Mouse (Mus musculus): ENCODE data around the gene Gp1bb. TPM values are rescaled to one million over a fixed set of nuclear protein-coding genes. Genes with fewer than 3 reads are reported as not detected.

Gene Gp1bb
- 0.93 and 1.6 TPM in 2 replicates for polyA plus RNA-seq (2015; fragmentation: Nextera tagmentation; extraction: Ambion mirVana)

- WGBS = 11% methylated on average over 17 of the region's 17 CpGs
- peak within 1 kb of the TSS; percentile 94 for H3K4me2 ChIP-seq
- peaks cover 17% of the 10 kb centered on the region; the same call in 1 of the 2 replicates for H3K36me3 ChIP-seq
- peaks cover 57% of the 10 kb centered on the region for H3K4me1 ChIP-seq
- H3K9ac ChIP-seq = 0 out of 2 replicates have a peak within 1 kb of the TSS, but pooled peaks have one; percentile 18
- ATAC-seq (replicated peaks; ENCODE audit: low FRiP score) = no peak
- H3K9me3 ChIP-seq (replicated peaks) = no peaks in the 10 kb centered on the region
- H3K27ac ChIP-seq = no peak within 1 kb of the TSS
- peak within 1 kb of the TSS; percentile 52 for H3K4me3 ChIP-seq (replicated peaks)
- H3K27me3 ChIP-seq = peaks cover 99% of the 10 kb centered on the region
Measured at GRCm38 (mm10) chr16:18622019-18622418, at the start of gene Gp1bb. Gene Gp1bb (minus strand): TSS chr16:18622403.

GRCm38 (mm10) chr16:18669914-18670313 lies 47.7 kb upstream of the Gp1bb start:
- H3K4me1 ChIP-seq = no peaks in the 10 kb centered on the region
- H3K9me3 ChIP-seq (replicated peaks) = no peaks in the 10 kb centered on the region
- peaks cover 3% of the 10 kb centered on the region; the same call in 1 of the 2 replicates for H3K27me3 ChIP-seq
- whole genome bisulfite sequencing = 69% methylated on average over 6 of the region's 6 CpGs
- H3K36me3 ChIP-seq = no peaks in the 10 kb centered on the region
- H3K27ac ChIP-seq = no peak overlapping the region
- H3K4me2 ChIP-seq = no peak overlapping the region
- no peak overlapping the region for H3K4me3 ChIP-seq (replicated peaks)
- H3K9ac ChIP-seq = no peak overlapping the region
- ATAC-seq (replicated peaks; ENCODE audit: low FRiP score) = no peak

- ATAC-seq (replicated peaks; ENCODE audit: low FRiP score) = no peak
- H3K9me3 ChIP-seq (replicated peaks) = no peaks in the 10 kb centered on the region
Measured at GRCm38 (mm10) chr16:18658597-18658996, 36.4 kb upstream of the Gp1bb start.

GRCm38 (mm10) chr16:18655372-18656098 lies 33.3 kb upstream of the Gp1bb start:
- H3K4me3 ChIP-seq (replicated peaks) = no peak overlapping the region
- no peak overlapping the region for H3K9ac ChIP-seq
- H3K9me3 ChIP-seq (replicated peaks) = no peaks in the 10 kb centered on the region
- H3K27me3 ChIP-seq = no peaks in the 10 kb centered on the region
- no peaks in the 10 kb centered on the region for H3K36me3 ChIP-seq
- no peak overlapping the region for H3K4me2 ChIP-seq
- 0 out of 2 replicates have a peak, but pooled peaks cover 9% of the 10 kb centered on the region for H3K4me1 ChIP-seq
- WGBS = 48% methylated on average over 5 of the region's 5 CpGs
- ATAC-seq (replicated peaks; ENCODE audit: low FRiP score) = no peak
- no peak overlapping the region for H3K27ac ChIP-seq

More at GRCm38 (mm10) chr16:18658597-18658996, 36.4 kb upstream of the Gp1bb start:
- Histone ChIP-seq H3K4me1 (0 out of 2 replicates have a peak, but pooled peaks cover 13% of the 10 kb centered on the region), H3K27ac (no peak overlapping the region), H3K36me3 (no peaks in the 10 kb centered on the region), H3K27me3 (no peaks in the 10 kb centered on the region), H3K4me2 (no peak overlapping the region), H3K4me3 (replicated peaks) (no peak overlapping the region), H3K9ac (no peak overlapping the region)
- 77% methylated on average over 4 of the region's 4 CpGs for WGBS

- no peaks in the 10 kb centered on the region for H3K27me3 ChIP-seq
- no peak overlapping the region for H3K4me2 ChIP-seq
- H3K4me1 ChIP-seq = 0 out of 2 replicates have a peak, but pooled peaks cover 9% of the 10 kb centered on the region
- ATAC-seq (replicated peaks; ENCODE audit: low FRiP score) = no peak
- 89% methylated on average over 6 of the region's 6 CpGs for whole genome bisulfite sequencing
- H3K36me3 ChIP-seq = no peaks in the 10 kb centered on the region
- no peaks in the 10 kb centered on the region for H3K9me3 ChIP-seq (replicated peaks)
- no peak overlapping the region for H3K4me3 ChIP-seq (replicated peaks)
- no peak overlapping the region for H3K9ac ChIP-seq
- no peak overlapping the region for H3K27ac ChIP-seq
Measured at GRCm38 (mm10) chr16:18653290-18654160, 31.3 kb upstream of the Gp1bb start.

GRCm38 (mm10) chr16:18649126-18649525 lies 26.9 kb upstream of the Gp1bb start:
- Histone ChIP-seq H3K4me3 (replicated peaks) (no peak overlapping the region), H3K27me3 (no peaks in the 10 kb centered on the region), H3K9me3 (replicated peaks) (no peaks in the 10 kb centered on the region), H3K9ac (no peak overlapping the region), H3K36me3 (no peaks in the 10 kb centered on the region), H3K4me2 (no peak overlapping the region), H3K27ac (no peak overlapping the region), H3K4me1 (0 out of 2 replicates have a peak, but pooled peaks cover 5% of the 10 kb centered on the region)
- 74% methylated on average over 3 of the region's 3 CpGs for WGBS
- ATAC-seq (replicated peaks; ENCODE audit: low FRiP score) = no peak

GRCm38 (mm10) chr16:18645329-18645728 lies 23.1 kb upstream of the Gp1bb start:
- no peak overlapping the region for H3K9ac ChIP-seq
- H3K4me2 ChIP-seq = no peak overlapping the region
- no peak overlapping the region for H3K4me3 ChIP-seq (replicated peaks)
- no peaks in the 10 kb centered on the region for H3K36me3 ChIP-seq
- peaks cover 9% of the 10 kb centered on the region; the same call in 1 of the 2 replicates for H3K4me1 ChIP-seq
- ATAC-seq (replicated peaks; ENCODE audit: low FRiP score) = no peak
- H3K27ac ChIP-seq = no peak overlapping the region
- 60% methylated on average over 6 of the region's 6 CpGs for WGBS
- no peaks in the 10 kb centered on the region for H3K9me3 ChIP-seq (replicated peaks)
- no peaks in the 10 kb centered on the region for H3K27me3 ChIP-seq

GRCm38 (mm10) chr16:18644485-18644884 lies 22.3 kb upstream of the Gp1bb start:
- ATAC-seq (replicated peaks; ENCODE audit: low FRiP score) = no peak
- 85% methylated on average over 4 of the region's 4 CpGs for WGBS
- H3K9ac ChIP-seq = no peak overlapping the region
- H3K4me2 ChIP-seq = no peak overlapping the region
- no peaks in the 10 kb centered on the region for H3K36me3 ChIP-seq
- H3K27ac ChIP-seq = no peak overlapping the region
- no peaks in the 10 kb centered on the region for H3K27me3 ChIP-seq
- peaks cover 9% of the 10 kb centered on the region; the same call in 1 of the 2 replicates for H3K4me1 ChIP-seq
- H3K4me3 ChIP-seq (replicated peaks) = no peak overlapping the region
- H3K9me3 ChIP-seq (replicated peaks) = no peaks in the 10 kb centered on the region

GRCm38 (mm10) chr16:18643406-18643998 lies 21.3 kb upstream of the Gp1bb start:
- Histone ChIP-seq H3K27ac (no peak overlapping the region), H3K4me1 (peaks cover 9% of the 10 kb centered on the region; the same call in 1 of the 2 replicates), H3K36me3 (no peaks in the 10 kb centered on the region), H3K9ac (no peak overlapping the region), H3K4me2 (no peak overlapping the region), H3K9me3 (replicated peaks) (no peaks in the 10 kb centered on the region), H3K4me3 (replicated peaks) (no peak overlapping the region), H3K27me3 (peaks cover 3% of the 10 kb centered on the region; the same call in 1 of the 2 replicates)
- ATAC-seq (replicated peaks; ENCODE audit: low FRiP score) = no peak
- 72% methylated on average over 11 of the region's 11 CpGs for WGBS

- no peak for ATAC-seq (replicated peaks; ENCODE audit: low FRiP score)
- Histone ChIP-seq H3K4me1 (peaks cover 9% of the 10 kb centered on the region; the same call in 1 of the 2 replicates), H3K9me3 (replicated peaks) (no peaks in the 10 kb centered on the region), H3K9ac (no peak overlapping the region), H3K27ac (no peak overlapping the region), H3K36me3 (no peaks in the 10 kb centered on the region), H3K4me2 (no peak overlapping the region), H3K4me3 (replicated peaks) (no peak overlapping the region), H3K27me3 (peaks cover 6% of the 10 kb centered on the region; the same call in 1 of the 2 replicates)
- WGBS = 76% methylated on average over 4 of the region's 4 CpGs
Measured at GRCm38 (mm10) chr16:18642897-18643296, 20.7 kb upstream of the Gp1bb start.

GRCm38 (mm10) chr16:18642291-18642690 lies 20.1 kb upstream of the Gp1bb start:
- Histone ChIP-seq H3K4me1 (peaks cover 9% of the 10 kb centered on the region; the same call in 1 of the 2 replicates), H3K4me2 (no peak overlapping the region), H3K9me3 (replicated peaks) (no peaks in the 10 kb centered on the region), H3K4me3 (replicated peaks) (no peak overlapping the region), H3K27me3 (peaks cover 6% of the 10 kb centered on the region; the same call in 1 of the 2 replicates), H3K9ac (no peak overlapping the region), H3K27ac (no peak overlapping the region), H3K36me3 (no peaks in the 10 kb centered on the region)
- WGBS = 47% methylated on average over 7 of the region's 7 CpGs
- no peak for ATAC-seq (replicated peaks; ENCODE audit: low FRiP score)
